Mouse (Mus musculus): ENCODE data around the gene Qtrt2. TPM values are rescaled to one million over a fixed set of nuclear protein-coding genes. Genes with fewer than 3 reads are reported as not detected.

The Qtrt2 gene
- 10 to 100 TPM; 27.0 to 33.1 TPM for total RNA-seq (2021)

DNA sequence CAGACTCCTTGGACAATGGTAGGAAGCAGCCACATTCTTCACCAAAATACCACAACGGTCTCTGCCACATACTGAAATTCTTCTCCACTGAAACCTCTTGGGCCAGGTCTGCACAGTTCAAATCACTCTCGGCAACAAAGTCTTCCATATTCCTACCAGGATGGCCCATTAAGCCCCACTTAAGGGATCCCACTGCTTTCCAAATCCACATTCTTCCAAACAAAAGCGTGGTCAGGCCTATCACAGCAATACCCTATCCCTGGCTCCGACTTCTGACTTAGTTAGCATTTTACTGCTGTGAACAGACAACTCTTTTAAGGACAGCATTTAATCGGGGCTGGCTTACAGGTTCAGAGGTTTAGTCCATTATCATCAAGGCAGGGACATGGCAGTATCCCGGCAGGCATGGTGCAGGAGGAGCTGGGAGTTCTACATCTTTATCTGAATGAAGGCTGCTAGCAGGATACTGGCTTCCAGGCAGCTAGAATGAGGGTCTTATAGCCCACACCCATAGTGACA, at the start of gene Qtrt2:
Gene Qtrt2 (minus strand): TSS at position 469 of the 519 bp plus-strand sequence.
- DNase-seq (ENCODE audit: low spot score in 2 of 2): no peak
- intact Hi-C loops (cut with DNase I): no loop called here

DNA sequence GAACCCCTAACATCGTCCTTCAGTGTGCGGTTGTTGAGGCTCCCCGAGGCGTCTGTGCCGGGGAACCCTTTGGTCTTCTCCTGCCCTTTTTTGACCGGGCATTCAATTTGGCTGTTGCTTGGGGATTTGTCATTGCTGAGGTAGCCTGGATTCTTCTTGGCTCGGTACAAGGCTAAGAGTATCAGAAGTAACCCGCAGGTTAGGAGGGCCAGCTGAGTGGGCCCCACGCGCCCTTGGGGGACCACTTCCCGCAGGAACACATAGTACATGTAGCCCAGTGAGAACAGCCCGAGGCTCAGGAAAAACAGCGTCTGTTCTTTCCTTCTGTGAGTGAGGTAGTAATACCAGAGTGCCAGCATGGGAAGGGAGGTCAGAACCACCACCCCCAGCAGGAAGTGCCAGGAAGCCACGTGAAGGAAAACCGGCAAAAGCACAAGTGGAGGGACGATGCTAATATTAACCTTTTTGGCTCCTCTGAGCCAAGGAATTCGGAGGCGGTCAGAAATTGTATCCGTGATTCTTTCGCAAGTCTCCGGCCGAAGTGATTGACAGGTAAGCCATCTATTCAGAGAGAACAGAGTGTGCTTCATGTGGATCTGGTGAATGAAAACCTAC, 47.1 kb upstream of the Qtrt2 start:
- intact Hi-C loops (cut with DNase I): no loop called here

DNA sequence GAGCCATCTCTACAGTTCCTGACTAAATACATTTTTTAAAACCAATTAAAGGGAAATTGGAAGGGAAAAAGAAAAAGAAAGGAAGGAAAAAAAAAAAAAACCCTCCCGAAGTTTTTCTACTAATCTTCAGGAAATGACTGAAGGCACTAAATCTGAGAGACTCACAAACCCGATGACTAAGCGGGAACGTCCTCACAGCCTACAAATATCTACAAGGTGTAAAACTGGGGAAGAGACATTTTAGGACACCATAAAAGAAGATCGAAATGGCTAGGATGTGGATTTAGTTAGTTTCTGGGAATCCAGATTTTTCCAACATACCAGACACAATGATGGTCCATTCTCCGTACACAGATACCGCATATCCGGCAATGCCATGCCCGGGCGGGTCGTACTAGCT, 46.5 kb upstream of the Qtrt2 start:
- intact Hi-C loops (cut with DNase I): no loop called here
- DNase-seq (ENCODE audit: low spot score in 2 of 2): peak in 1 of 2 experiments; percentile 65

More for the DNA sequence above, 47.1 kb upstream of the Qtrt2 start:
- no peak for DNase-seq (ENCODE audit: low spot score in 2 of 2)

DNA sequence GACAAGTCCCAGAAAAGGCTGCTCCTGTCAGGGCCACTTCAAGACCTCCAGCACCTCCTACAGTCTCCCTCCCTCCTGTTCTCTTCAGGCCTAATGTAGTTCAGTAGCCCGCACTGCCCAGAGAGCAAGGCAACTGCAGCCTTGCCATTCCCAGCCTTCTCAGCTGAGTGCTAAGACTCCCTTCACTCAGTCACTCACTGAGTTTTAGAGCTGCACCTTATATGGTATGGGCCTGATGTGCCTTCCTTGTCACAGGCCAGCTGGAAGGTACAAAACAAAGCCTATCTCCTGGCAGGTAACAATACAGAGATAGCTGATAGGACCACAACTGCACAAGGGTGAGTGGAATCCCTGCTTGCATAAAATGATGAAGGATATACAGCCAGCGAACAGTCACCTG, 45.8 kb upstream of the Qtrt2 start:
- intact Hi-C loops (cut with DNase I): no loop called here

DNA sequence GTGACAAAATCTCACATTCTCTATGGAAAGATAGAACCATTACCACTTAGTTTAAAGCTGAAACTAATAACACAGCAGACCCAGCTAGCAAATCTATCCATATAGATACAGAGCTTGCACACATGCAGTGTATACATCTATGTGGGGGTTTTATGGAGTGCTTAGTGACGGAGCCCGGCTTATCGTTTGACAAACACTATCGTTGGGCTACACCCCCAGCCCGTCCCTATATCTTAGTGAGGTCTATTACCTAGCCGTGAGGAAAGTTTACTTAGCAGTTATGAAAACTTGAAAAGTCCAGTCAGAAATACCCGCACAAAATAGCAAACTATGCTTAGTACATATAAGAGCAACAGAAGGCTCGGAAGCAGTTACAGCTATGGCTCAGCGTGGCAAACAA, 45.1 kb upstream of the Qtrt2 start:
- no peak for DNase-seq (ENCODE audit: low spot score in 2 of 2)
- intact Hi-C loops (cut with DNase I): no loop called here

More for the DNA sequence above, 45.8 kb upstream of the Qtrt2 start:
- no peak for DNase-seq (ENCODE audit: low spot score in 2 of 2)

DNA sequence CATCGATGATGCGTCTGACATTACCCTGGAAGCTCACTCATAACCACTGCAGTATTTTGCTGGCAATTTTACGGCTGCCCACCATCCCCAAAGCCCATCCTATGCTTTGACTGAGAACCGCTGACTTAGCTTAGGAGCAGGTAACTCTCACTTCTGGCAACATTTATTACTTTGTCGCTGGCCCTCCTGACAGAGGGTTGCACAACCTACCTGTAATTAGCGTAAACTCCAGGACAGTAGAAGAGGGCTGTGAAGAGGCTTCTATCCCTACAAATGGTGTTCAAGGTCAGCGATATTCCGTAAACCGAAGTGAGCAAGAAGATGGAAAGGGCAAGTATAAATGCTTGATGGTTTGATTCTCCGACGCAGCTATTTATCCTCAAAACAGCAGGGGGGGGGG, 44.6 kb upstream of the Qtrt2 start:
- intact Hi-C loops (cut with DNase I): no loop called here
- no peak for DNase-seq (ENCODE audit: low spot score in 2 of 2)

DNA sequence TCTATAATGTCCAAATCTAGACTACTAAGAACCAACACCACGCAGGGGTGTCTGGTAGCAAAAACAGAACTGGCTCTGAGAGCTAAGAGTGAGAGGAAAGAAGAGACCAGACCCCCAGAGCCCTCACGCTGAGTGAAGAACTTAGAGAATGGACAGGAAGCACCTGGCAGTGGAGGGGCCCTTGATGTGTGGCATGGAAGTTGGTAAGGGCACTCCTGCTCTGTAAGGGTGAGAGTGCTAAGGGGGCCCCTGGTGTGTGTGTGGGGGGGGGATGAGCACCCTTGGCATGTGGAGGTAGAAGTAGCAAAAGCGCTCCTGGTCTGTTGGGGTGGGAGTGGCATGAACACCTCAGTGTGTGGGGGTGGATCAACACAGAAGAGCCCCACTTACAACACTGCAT, 43.8 kb upstream of the Qtrt2 start:
- intact Hi-C loops (cut with DNase I): no loop called here

DNA sequence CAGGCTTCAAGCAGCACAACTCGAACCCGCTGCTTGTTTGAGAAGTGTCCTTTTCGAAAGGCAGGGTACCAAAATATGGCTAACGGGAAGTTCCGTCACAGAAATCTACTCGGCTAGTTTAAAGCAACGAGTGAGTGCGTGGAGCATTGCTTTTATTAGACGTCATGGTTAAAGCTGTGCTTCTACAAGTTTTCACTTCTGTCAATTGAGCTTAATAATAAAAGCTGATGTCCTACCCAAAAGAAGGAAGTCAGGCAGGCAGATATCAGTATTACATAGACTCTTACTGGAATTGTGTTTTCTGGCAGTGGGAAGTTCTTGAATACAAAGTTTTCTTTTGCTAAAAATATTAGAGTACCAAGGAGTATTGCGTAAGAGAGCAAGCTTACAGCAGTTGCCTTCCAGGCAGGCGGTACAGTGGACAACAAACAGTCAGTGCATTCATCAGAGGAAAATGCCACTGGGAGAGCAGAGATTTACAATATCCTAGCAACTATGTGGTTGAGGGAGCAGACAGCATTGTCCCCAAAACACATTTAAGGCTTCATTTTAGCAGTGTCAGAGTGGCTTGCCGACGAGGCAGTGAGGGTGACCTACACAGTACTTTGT, 39.3 kb upstream of the Qtrt2 start:
- intact Hi-C loops (cut with DNase I): no loop called here

More for the DNA sequence above, 43.8 kb upstream of the Qtrt2 start:
- DNase-seq (ENCODE audit: low spot score in 2 of 2): no peak

DNA sequence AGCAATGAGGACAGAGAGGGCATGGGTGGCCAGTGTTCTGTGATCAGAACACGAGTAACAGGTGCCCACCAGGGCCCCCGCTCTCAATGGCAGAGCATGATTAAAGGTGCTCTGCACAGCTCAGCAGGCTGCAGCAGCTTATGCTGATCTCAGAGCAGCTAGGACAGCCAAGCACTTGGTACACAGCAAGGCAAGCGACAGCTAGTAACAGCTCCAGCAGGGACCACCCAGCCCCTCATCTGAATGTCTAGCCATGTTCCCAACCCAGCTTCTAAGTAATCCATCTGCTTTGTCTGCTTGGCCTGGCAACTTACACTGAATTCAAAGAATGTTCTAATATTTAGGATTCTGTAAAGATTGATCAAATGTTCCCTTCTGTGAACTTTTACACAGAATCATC, 37.2 kb upstream of the Qtrt2 start:
- DNase-seq (ENCODE audit: low spot score in 2 of 2): no peak
- intact Hi-C loops (cut with DNase I): no loop called here

More for the DNA sequence above, 39.3 kb upstream of the Qtrt2 start:
- no peak for DNase-seq (ENCODE audit: low spot score in 2 of 2)

DNA sequence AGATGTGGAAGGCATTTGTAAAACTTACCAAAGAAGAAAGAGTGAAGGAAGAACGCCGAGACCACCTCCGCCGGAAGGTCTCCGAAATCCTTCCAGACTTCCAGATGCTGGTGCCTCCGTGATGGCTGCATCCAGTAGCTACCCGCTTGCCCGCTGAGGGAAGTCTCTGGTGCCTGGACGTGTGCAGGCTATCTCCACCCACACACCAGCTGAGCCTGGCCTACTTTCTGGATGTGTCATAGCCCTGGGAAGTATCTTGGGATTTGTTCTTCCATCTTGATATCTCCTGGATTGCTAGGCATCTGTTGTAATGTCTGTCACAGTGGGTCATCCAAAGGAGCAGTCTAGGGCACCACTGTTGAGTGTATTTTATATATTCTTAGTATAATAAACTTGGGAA, 36.7 kb upstream of the Qtrt2 start:
- peak in 1 of 2 experiments; percentile 77 for DNase-seq (ENCODE audit: low spot score in 2 of 2)
- intact Hi-C loops (cut with DNase I): no loop called here

DNA sequence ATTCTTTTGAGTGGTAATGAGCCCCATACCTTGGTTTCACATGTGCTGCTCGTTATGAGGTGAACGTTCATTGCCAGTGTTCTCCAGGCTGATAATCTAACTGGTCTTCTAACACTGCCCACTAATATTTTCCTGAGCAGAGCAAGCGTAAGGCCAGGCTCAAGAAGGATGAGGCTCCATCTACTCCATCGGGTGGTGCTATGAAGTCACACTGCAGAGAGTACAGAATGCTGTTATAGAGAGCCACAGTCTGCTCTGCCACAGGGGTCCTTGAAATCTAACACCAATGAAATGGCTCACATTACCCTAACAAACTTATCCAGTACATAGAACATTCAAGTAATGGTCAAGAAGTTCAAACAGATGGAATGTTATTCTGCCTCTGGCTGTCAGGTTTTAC, 31.4 kb upstream of the Qtrt2 start:
- intact Hi-C loops (cut with DNase I): no loop called here
- no peak for DNase-seq (ENCODE audit: low spot score in 2 of 2)

DNA sequence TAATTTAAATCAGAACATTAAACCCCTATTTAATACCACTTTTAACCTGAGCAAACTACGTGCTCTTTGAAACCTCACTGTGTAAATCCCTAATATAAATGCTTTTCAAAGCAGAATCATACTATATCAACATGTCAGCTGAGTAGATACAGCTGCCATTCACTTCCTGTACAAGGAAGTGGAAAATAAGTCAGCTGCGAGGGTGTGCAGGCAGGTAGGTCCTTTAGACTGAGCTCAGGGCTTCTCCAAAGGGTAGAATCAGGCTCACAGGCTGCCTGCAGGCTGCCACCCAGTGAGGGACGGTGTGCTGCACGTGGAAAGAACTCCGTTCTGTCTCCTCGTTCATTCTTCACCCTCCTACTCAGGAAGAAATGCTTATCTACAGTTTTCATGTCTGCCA, 28.3 kb upstream of the Qtrt2 start:
- intact Hi-C loops (cut with DNase I): no loop called here
- no peak for DNase-seq (ENCODE audit: low spot score in 2 of 2)

DNA sequence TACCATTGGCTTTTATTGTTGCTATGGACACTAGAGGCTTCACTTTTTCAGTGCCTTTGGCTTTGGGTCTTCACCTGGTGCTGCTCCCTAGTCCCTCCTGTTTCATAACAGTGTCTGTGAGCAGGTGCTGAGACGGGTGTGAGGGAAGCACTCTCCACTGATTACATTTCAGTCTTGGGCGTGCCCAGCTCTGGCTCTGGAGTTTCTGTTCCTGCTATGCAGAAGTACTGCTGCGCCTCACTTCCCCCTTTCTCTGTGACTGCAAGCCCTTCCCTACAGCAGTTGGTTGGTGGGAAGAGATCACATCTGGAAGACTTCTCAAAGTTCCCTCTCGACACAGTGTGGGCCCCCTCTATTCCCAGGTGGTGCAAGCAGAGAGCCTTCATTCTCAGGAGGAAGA, 25.0 kb upstream of the Qtrt2 start:
- no peak for DNase-seq (ENCODE audit: low spot score in 2 of 2)
- intact Hi-C loops (cut with DNase I): no loop called here

DNA sequence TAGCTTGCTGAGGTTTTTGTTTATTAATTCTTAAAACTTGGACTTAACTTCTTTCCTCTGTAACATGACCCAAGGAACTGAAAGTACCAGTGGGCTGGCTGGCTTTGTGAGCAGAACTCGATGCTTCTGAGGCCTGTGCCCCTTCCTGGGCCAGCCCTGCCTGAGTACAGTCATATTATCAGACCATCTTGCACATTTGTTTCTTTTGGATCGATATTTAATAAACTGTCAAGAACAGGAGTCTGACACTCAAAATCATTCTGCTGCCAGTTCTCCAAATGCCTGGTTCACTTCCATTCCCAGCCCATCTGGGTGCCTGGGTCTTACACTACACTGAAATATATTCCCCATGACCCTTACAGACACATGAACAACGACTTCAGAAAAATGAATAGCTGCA, 19.3 kb upstream of the Qtrt2 start:
- DNase-seq (ENCODE audit: low spot score in 2 of 2): no peak
- intact Hi-C loops (cut with DNase I): no loop called here

DNA sequence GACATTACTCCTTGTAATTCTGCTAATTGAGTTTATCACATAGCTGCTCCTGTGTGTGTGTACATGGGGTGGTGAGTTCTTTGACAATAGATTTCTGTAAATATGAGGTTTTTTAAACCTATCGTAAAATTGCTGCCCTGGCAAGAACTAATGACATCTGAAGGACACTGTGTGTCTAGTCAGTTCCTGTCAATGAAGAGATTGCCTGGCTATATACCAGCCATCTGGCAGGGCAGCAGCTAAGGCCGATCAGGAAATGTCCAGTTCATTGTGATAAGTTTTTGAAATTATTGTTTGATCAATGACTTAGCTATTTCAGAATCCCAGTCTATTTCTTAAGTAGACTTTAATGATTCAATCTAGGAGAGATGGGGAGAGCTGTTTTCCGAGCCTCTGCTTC, 18.7 kb upstream of the Qtrt2 start:
- no peak for DNase-seq (ENCODE audit: low spot score in 2 of 2)
- intact Hi-C loops (cut with DNase I): no loop called here

DNA sequence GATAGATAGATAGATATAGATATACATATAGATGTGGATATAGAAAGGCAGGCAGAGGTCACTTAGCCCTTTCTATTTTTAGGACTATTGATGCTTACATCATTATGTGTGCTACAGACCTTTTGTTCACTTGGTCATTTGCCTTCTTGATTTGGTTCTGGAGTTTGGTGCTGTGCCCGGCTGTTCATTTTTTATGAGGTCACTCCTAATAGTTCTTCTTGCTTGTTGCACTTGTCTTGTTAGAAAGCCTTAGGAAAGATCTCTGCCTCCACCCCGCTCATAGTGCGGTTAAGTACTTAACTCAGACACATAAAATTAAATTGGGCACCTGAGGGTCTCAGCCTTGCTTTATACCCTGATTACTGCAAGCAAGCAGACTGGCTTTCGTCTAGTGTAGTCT, 14.2 kb upstream of the Qtrt2 start:
- intact Hi-C loops (cut with DNase I): no loop called here
- DNase-seq (ENCODE audit: low spot score in 2 of 2): no peak

DNA sequence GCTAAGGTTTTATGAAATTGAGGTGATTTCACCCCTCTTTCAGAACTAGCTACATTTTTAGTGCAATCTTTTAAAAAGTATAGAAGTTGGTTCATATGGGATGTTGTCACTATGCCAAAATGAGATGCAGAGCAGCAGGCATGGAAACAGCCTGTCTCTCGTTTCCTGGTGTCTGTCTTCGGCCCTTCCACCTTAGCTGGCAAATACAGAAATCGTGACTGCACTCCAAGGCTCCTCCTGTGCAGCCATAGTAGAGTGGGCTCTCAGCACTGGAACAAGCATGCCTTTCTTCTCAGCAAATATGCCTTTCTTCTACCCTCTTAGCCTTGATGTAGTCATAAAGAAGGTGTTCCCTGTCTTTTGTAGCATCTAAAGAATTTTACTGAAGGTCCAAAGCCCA, 9.3 kb upstream of the Qtrt2 start:
- intact Hi-C loops (cut with DNase I): loop anchor here (2.0 kb wide), 1 partner anchor 43 kb away; the partner anchor contains the start of gene Zdhhc23

DNA sequence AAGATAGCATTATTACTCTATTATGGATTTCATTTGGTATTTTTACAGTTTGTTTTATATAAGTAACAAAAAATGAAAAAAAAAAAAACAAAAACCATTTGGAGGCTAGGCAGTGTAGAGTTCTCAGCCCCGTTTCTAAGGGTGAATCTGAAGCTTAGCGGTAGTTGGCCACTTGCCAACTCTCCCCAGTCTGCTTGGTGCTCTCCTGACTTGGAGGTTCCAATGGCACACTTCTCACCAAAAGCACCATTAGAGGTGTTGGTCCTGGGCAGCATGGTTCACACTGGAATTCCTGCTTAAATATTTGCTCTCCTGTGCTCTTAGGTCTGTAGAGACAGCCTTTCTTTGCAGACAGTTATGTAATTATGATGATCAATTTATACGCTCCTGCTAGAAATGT, 8.8 kb upstream of the Qtrt2 start:
- intact Hi-C loops (cut with DNase I): loop anchor here (2.0 kb wide), 1 partner anchor 43 kb away; the partner anchor contains the start of gene Zdhhc23
- no peak for DNase-seq (ENCODE audit: low spot score in 2 of 2)

More for the DNA sequence above, 9.3 kb upstream of the Qtrt2 start:
- DNase-seq (ENCODE audit: low spot score in 2 of 2): peak in 1 of 2 experiments; percentile 39

DNA sequence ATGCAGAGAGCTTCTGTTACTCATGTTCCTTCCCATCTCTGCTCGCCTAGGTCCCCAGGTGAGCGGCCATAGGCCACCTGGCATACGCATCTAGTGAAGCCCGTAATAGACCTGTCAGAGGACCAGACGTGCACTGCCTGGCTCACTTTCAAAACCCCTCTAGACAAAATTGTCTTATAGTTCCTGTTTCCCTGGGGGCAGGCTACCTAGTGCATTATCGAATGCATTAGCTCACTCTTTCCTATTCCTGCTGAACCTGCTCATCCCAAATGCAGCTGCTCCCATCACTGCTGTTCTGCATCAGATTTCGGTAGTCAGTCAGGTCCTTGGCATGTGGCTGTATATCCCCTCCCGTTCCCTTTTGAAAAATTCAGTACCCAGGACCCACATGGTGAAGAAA, 8.2 kb upstream of the Qtrt2 start:
- DNase-seq (ENCODE audit: low spot score in 2 of 2): no peak
- intact Hi-C loops (cut with DNase I): loop anchor here (2.0 kb wide), 1 partner anchor 44 kb away; the partner anchor contains the start of gene Zdhhc23

DNA sequence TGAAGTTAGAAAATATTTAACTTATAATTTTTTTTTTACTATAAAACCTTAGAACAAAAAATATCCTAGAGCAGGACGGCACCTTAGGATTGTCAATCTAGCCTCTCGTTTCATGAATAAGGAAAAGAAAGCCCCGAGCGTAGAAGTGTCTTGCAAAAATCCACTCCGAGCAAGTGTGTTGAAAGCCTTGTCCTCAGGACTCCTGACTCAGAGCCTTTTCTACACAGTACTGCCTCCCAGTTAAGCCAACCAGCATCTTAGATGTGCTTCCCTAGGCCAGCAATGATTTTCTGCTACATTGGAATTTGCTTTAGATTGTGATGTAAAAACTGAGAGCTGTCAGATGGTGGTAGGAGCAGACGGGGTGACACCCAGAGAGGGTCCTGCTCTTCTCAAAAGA, 6.4 kb upstream of the Qtrt2 start:
- intact Hi-C loops (cut with DNase I): no loop called here
- DNase-seq (ENCODE audit: low spot score in 2 of 2): no peak

DNA sequence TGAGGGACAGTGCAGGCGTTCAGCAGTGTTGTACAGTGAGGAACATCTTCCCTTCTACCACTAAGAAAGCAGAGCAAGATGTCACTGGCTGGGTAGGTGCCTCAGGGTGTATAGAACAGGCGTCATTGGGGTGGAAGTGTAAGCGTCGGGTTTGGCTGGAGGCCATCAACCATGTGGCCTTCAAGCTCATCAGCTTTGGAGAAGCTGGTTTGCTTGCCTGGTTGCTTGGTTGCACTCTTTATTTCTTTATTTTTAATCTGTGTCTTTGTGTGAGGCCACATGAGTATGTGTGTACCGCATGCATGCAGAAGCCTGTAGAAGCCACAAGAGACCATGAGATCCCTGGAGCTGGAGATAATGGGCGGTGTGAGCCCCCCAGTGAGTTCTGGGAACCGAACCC, 5.7 kb upstream of the Qtrt2 start:
- intact Hi-C loops (cut with DNase I): no loop called here
- DNase-seq (ENCODE audit: low spot score in 2 of 2): no peak
